Mouse (Mus musculus): ENCODE data around the gene 1700017D01Rik.
A peak's percentile ranks its signal among the peaks of the same experiment; 100 is the strongest.
"Not testable (repeated sequence)": the region's sequence is repeated elsewhere in the genome, so short reads cannot be mapped to it uniquely, and the experiment has no call there.

The 1700017D01Rik gene

GRCm38 (mm10) chr19:11130776-11131175, at the start of gene 1700017D01Rik:
Gene 1700017D01Rik (minus strand): TSS chr19:11130876.
- ATAC-seq (ENCODE audit: low TSS enrichment), result not testable (repeated sequence)

- ATAC-seq (ENCODE audit: low TSS enrichment), result no peak
Observed at GRCm38 (mm10) chr19:11177464-11177863, 46.8 kb upstream of the 1700017D01Rik start.

GRCm38 (mm10) chr19:11165172-11165571, 34.5 kb upstream of the 1700017D01Rik start, which contains the start of gene 1700025F22Rik:
Gene 1700025F22Rik (minus strand): TSS chr19:11165320.
- ATAC-seq (ENCODE audit: low TSS enrichment), result no peak

- ATAC-seq (ENCODE audit: low TSS enrichment), result not testable (repeated sequence)
Observed at GRCm38 (mm10) chr19:11157890-11158289, 27.2 kb upstream of the 1700017D01Rik start.

GRCm38 (mm10) chr19:11135336-11135735, 4.7 kb upstream of the 1700017D01Rik start:
- ATAC-seq (ENCODE audit: low TSS enrichment), result no peak

- no peak for ATAC-seq (ENCODE audit: low TSS enrichment)
Observed at GRCm38 (mm10) chr19:11134852-11135251, 4.2 kb upstream of the 1700017D01Rik start.

- no peak for ATAC-seq (ENCODE audit: low TSS enrichment)
Observed at GRCm38 (mm10) chr19:11129702-11130101, 974 bp downstream of the 1700017D01Rik start.

GRCm38 (mm10) chr19:11121016-11121420, 9.7 kb downstream of the 1700017D01Rik start:
- peak; percentile 92 for ATAC-seq (ENCODE audit: low TSS enrichment)

- peak; percentile 87 for ATAC-seq (ENCODE audit: low TSS enrichment)
Observed at GRCm38 (mm10) chr19:11119338-11119737, 11.3 kb downstream of the 1700017D01Rik start.

- ATAC-seq (ENCODE audit: low TSS enrichment), result no peak
Observed at GRCm38 (mm10) chr19:11107746-11108145, 22.9 kb downstream of the 1700017D01Rik start.

GRCm38 (mm10) chr19:11101880-11102279, 28.8 kb downstream of the 1700017D01Rik start:
- no peak for ATAC-seq (ENCODE audit: low TSS enrichment)

- no peak for ATAC-seq (ENCODE audit: low TSS enrichment)
Observed at GRCm38 (mm10) chr19:11098401-11098800, 32.3 kb downstream of the 1700017D01Rik start.

- peak; percentile 79 for ATAC-seq (ENCODE audit: low TSS enrichment)
Observed at GRCm38 (mm10) chr19:11092131-11092530, 38.5 kb downstream of the 1700017D01Rik start.

- no peak for ATAC-seq (ENCODE audit: low TSS enrichment)
Observed at GRCm38 (mm10) chr19:11080934-11081333, 49.7 kb downstream of the 1700017D01Rik start, which contains the start of gene Ms4a8a. Gene Ms4a8a (minus strand): TSS chr19:11081102.

GRCm38 (mm10) chr19:11070364-11070763, 60.3 kb downstream of the 1700017D01Rik start:
- ATAC-seq (ENCODE audit: low TSS enrichment), result no peak

- ATAC-seq (ENCODE audit: low TSS enrichment), result no peak
Observed at GRCm38 (mm10) chr19:11065202-11065875, 65.3 kb downstream of the 1700017D01Rik start.

GRCm38 (mm10) chr19:11060900-11061299, 69.8 kb downstream of the 1700017D01Rik start:
- no peak for ATAC-seq (ENCODE audit: low TSS enrichment)

- ATAC-seq (ENCODE audit: low TSS enrichment), result no peak
Observed at GRCm38 (mm10) chr19:11059967-11060366, 70.7 kb downstream of the 1700017D01Rik start.

GRCm38 (mm10) chr19:11055700-11056099, 75.0 kb downstream of the 1700017D01Rik start:
- not testable (repeated sequence) for ATAC-seq (ENCODE audit: low TSS enrichment)

- no peak for ATAC-seq (ENCODE audit: low TSS enrichment)
Observed at GRCm38 (mm10) chr19:11053277-11053676, 77.4 kb downstream of the 1700017D01Rik start.

- no peak for ATAC-seq (ENCODE audit: low TSS enrichment)
Observed at GRCm38 (mm10) chr19:11052877-11053276, 77.8 kb downstream of the 1700017D01Rik start.

- ATAC-seq (ENCODE audit: low TSS enrichment), result no peak
Observed at GRCm38 (mm10) chr19:11050286-11050685, 80.4 kb downstream of the 1700017D01Rik start.

- ATAC-seq (ENCODE audit: low TSS enrichment), result no peak
Observed at GRCm38 (mm10) chr19:11049426-11049825, 81.2 kb downstream of the 1700017D01Rik start.

GRCm38 (mm10) chr19:11048503-11048902, 82.2 kb downstream of the 1700017D01Rik start:
- ATAC-seq (ENCODE audit: low TSS enrichment), result no peak
